Mouse (Mus musculus): ENCODE data around the gene Slc25a21. TPM values are rescaled to one million over a fixed set of nuclear protein-coding genes. Genes with fewer than 3 reads are reported as not detected.

Slc25a21 gene
- total and polyA plus RNA-seq, 2 experiments from 2014 or later: 0.54 TPM; not detected in 1

- Histone ChIP-seq H3K9me3 (ENCODE audit: low read length) (no peaks in the 10 kb centered on the region), H3K4me1 (ENCODE audit: insufficient read depth, low read length) (no peaks in the 10 kb centered on the region), H3K9ac (replicated peaks; ENCODE audit: low read length) (no peak overlapping the region), H3K4me2 (ENCODE audit: low read depth, low read length) (no peak overlapping the region), H3K4me3 (ENCODE audit: low read length) (no peak overlapping the region), H3K36me3 (ENCODE audit: insufficient read depth, low read length) (no peaks in the 10 kb centered on the region), H3K27ac (no peak overlapping the region), H3K27me3 (ENCODE audit: insufficient read depth, low read length) (no peaks in the 10 kb centered on the region)
- TF ChIP-seq CTCF (IDR thresholded peaks at IDR 0.05; ENCODE audit: low read depth): peak; percentile 55
- WGBS: 64% methylated on average over 3 of the region's 3 CpGs
- ATAC-seq: no peak
- peak; percentile 43 for DNase-seq (ENCODE audit: low spot score)
Observed at GRCm38 (mm10) chr12:57158266-57158665, 39.0 kb downstream of the Slc25a21 start.

GRCm38 (mm10) chr12:57138937-57139336 is 58.3 kb downstream of the Slc25a21 start:
- WGBS: 73% methylated on average over 1 of the region's 1 CpGs
- H3K36me3 ChIP-seq (ENCODE audit: insufficient read depth, low read length): no peaks in the 10 kb centered on the region
- H3K4me3 ChIP-seq (ENCODE audit: low read length): no peak overlapping the region
- H3K9me3 ChIP-seq (ENCODE audit: low read length): no peaks in the 10 kb centered on the region
- no peak overlapping the region for H3K4me2 ChIP-seq (ENCODE audit: low read depth, low read length)
- no peak overlapping the region for H3K27ac ChIP-seq
- H3K9ac ChIP-seq (replicated peaks; ENCODE audit: low read length): no peak overlapping the region
- ATAC-seq: no peak
- TF ChIP-seq CTCF (IDR thresholded peaks at IDR 0.05; ENCODE audit: low read depth): no peak
- no peak for DNase-seq (ENCODE audit: low spot score)
- H3K27me3 ChIP-seq (ENCODE audit: insufficient read depth, low read length): no peaks in the 10 kb centered on the region
- no peaks in the 10 kb centered on the region for H3K4me1 ChIP-seq (ENCODE audit: insufficient read depth, low read length)

GRCm38 (mm10) chr12:57137809-57138208 is 59.5 kb downstream of the Slc25a21 start:
- ATAC-seq: no peak

GRCm38 (mm10) chr12:57118602-57119001 is 78.7 kb downstream of the Slc25a21 start:
- H3K9ac ChIP-seq (replicated peaks; ENCODE audit: low read length): no peak overlapping the region
- 32% methylated on average over 8 of the region's 8 CpGs for WGBS
- ATAC-seq (no peak), DNase-seq (ENCODE audit: low spot score) (no peak)
- no peak for TF ChIP-seq CTCF (IDR thresholded peaks at IDR 0.05; ENCODE audit: low read depth)
- H3K36me3 ChIP-seq (ENCODE audit: insufficient read depth, low read length): no peaks in the 10 kb centered on the region
- no peak overlapping the region for H3K27ac ChIP-seq
- H3K4me3 ChIP-seq (ENCODE audit: low read length): no peak overlapping the region
- no peak overlapping the region for H3K4me2 ChIP-seq (ENCODE audit: low read depth, low read length)
- no peaks in the 10 kb centered on the region for H3K27me3 ChIP-seq (ENCODE audit: insufficient read depth, low read length)
- H3K4me1 ChIP-seq (ENCODE audit: insufficient read depth, low read length): no peaks in the 10 kb centered on the region
- no peaks in the 10 kb centered on the region for H3K9me3 ChIP-seq (ENCODE audit: low read length)

More at GRCm38 (mm10) chr12:57137809-57138208, 59.5 kb downstream of the Slc25a21 start:
- H3K4me3 ChIP-seq (ENCODE audit: low read length): no peak overlapping the region
- H3K27ac ChIP-seq: no peak overlapping the region
- H3K9ac ChIP-seq (replicated peaks; ENCODE audit: low read length): no peak overlapping the region
- WGBS: 84% methylated on average over 2 of the region's 2 CpGs
- no peaks in the 10 kb centered on the region for H3K36me3 ChIP-seq (ENCODE audit: insufficient read depth, low read length)
- no peak for TF ChIP-seq CTCF (IDR thresholded peaks at IDR 0.05; ENCODE audit: low read depth)
- no peaks in the 10 kb centered on the region for H3K9me3 ChIP-seq (ENCODE audit: low read length)
- DNase-seq (ENCODE audit: low spot score): no peak
- no peak overlapping the region for H3K4me2 ChIP-seq (ENCODE audit: low read depth, low read length)
- H3K27me3 ChIP-seq (ENCODE audit: insufficient read depth, low read length): no peaks in the 10 kb centered on the region
- H3K4me1 ChIP-seq (ENCODE audit: insufficient read depth, low read length): no peaks in the 10 kb centered on the region

DNA sequence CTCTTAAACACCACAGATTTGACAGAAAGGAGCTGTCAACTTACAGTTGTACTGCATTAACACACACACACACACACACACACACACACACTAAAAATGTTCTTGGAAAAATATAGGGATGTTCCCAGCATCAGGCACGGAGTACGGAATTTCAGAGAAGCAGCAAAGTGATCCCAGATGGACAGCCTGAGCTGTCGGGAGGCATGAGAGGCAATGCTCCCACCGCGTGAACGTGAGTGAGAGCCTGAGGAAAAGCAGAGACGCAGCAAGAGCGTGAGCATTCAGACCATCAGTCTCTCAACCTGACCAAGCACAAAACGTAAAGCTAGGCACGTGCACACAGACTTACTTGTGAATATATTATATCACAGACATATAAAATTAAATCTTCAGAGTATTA is 81.8 kb downstream of the Slc25a21 start:
- H3K27ac ChIP-seq: no peak overlapping the region
- H3K4me2 ChIP-seq (ENCODE audit: low read depth, low read length): no peak overlapping the region
- H3K9ac ChIP-seq (replicated peaks; ENCODE audit: low read length): no peak overlapping the region
- H3K4me1 ChIP-seq (ENCODE audit: insufficient read depth, low read length): no peaks in the 10 kb centered on the region
- WGBS: 87% methylated on average over 10 of the region's 10 CpGs
- H3K27me3 ChIP-seq (ENCODE audit: insufficient read depth, low read length): no peaks in the 10 kb centered on the region
- no peaks in the 10 kb centered on the region for H3K9me3 ChIP-seq (ENCODE audit: low read length)
- no peak for TF ChIP-seq CTCF (IDR thresholded peaks at IDR 0.05; ENCODE audit: low read depth)
- ATAC-seq (no peak), DNase-seq (ENCODE audit: low spot score) (no peak)
- no peak overlapping the region for H3K4me3 ChIP-seq (ENCODE audit: low read length)
- H3K36me3 ChIP-seq (ENCODE audit: insufficient read depth, low read length): no peaks in the 10 kb centered on the region

DNA sequence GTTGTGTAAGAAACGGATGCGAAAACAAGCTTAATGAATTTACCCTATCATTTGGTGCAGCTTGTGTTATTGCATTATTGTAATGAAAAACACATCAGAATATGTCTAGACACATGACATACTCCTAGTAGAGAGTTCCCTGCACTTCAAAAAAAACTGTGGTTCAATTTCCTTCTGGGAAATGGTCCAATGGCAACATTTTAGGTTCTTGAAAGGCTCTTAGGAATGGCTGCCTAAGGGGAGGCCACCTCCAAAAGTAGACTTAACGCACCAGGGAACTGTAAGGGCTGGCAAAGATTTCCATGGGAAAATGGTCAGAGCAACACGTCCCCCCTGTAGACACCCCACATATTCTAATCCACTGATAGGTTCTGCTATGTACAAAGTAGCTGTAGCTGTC is 87.9 kb downstream of the Slc25a21 start:
- Histone ChIP-seq H3K9me3 (ENCODE audit: low read length) (no peaks in the 10 kb centered on the region), H3K4me3 (ENCODE audit: low read length) (no peak overlapping the region), H3K4me2 (ENCODE audit: low read depth, low read length) (no peak overlapping the region), H3K36me3 (ENCODE audit: insufficient read depth, low read length) (no peaks in the 10 kb centered on the region), H3K27ac (no peak overlapping the region), H3K27me3 (ENCODE audit: insufficient read depth, low read length) (no peaks in the 10 kb centered on the region), H3K4me1 (ENCODE audit: insufficient read depth, low read length) (no peaks in the 10 kb centered on the region), H3K9ac (replicated peaks; ENCODE audit: low read length) (no peak overlapping the region)
- DNase-seq (ENCODE audit: low spot score) (no peak), ATAC-seq (no peak)
- no peak for TF ChIP-seq CTCF (IDR thresholded peaks at IDR 0.05; ENCODE audit: low read depth)
- WGBS: 87% methylated on average over 4 of the region's 4 CpGs

DNA sequence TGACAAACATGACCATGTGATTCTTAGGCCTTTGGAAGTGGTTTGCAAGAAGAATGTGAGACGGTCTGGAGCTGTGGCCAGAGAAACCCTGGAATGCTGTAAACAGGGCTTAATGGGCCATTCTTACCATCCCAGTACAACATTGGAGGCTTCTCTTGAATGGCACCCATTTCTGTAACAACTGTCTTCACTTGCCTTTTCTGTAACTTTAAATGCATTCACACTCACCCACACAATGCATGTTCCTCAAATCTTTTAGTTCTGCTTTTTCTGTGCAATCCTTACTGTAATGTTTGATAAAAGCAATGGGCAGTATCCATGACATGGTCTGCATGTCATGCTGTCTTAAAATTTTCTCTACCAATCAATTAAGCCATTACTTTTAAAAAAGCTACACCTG is 95.0 kb downstream of the Slc25a21 start:
- no peak for DNase-seq (ENCODE audit: low spot score)
- Histone ChIP-seq H3K27ac (no peak overlapping the region), H3K9ac (replicated peaks; ENCODE audit: low read length) (no peak overlapping the region), H3K4me1 (ENCODE audit: insufficient read depth, low read length) (no peaks in the 10 kb centered on the region), H3K4me2 (ENCODE audit: low read depth, low read length) (no peak overlapping the region), H3K36me3 (ENCODE audit: insufficient read depth, low read length) (no peaks in the 10 kb centered on the region), H3K4me3 (ENCODE audit: low read length) (no peak overlapping the region), H3K27me3 (ENCODE audit: insufficient read depth, low read length) (no peaks in the 10 kb centered on the region), H3K9me3 (ENCODE audit: low read length) (no peaks in the 10 kb centered on the region)
- no peak for TF ChIP-seq CTCF (IDR thresholded peaks at IDR 0.05; ENCODE audit: low read depth)
- no peak for ATAC-seq
- 100% methylated on average over 1 of the region's 1 CpGs for whole genome bisulfite sequencing

Measured in hindbrain, postnatal 0 days (tissue).